Mouse (Mus musculus) embryonic facial prominence, embryonic 10.5 days (tissue): ENCODE measurements around the gene Gm17374. TPM values are rescaled to one million over a fixed set of nuclear protein-coding genes. Genes with fewer than 3 reads are reported as not detected.
"Not testable (repeated sequence)": the region's sequence is repeated elsewhere in the genome, so short reads cannot be mapped to it uniquely, and the experiment has no call there.

Source experiments
- DNase-seq: peaks from one replicate; pipeline ENCODE4 v3.0.0-alpha.2; 2017; ENCODE audit warnings: low spot score
- H3K27ac ChIP-seq: fragments of 300-500 bp; sonication (generic); replicated peaks from 2 replicates; pipeline ENCODE4 v1.5.1; 2016; ENCODE audit warnings: mild to moderate bottlenecking
- H3K27me3 ChIP-seq: fragments of 300-500 bp; sonication (generic); replicated peaks from 2 replicates; pipeline ENCODE4 v1.6.1; 2016; ENCODE audit warnings: low read depth, mild to moderate bottlenecking; ENCODE audit not compliant: poor library complexity, severe bottlenecking
- H3K36me3 ChIP-seq: fragments of 300-500 bp; sonication (generic); replicated peaks from 2 replicates; pipeline ENCODE4 v1.6.1; 2016; ENCODE audit warnings: mild to moderate bottlenecking, moderate library complexity
- H3K4me1 ChIP-seq: fragments of 300-500 bp; sonication (generic); 2 replicates; pipeline ENCODE4 v1.6.1; 2016
- H3K4me3 ChIP-seq: fragments of 300-500 bp; sonication (generic); 2 replicates; pipeline ENCODE4 v1.5.1; 2016; ENCODE audit warnings: mild to moderate bottlenecking, moderate library complexity
- H3K9me3 ChIP-seq: fragments of 300-500 bp; sonication (generic); 2 replicates; pipeline ENCODE4 v1.6.1; 2016; ENCODE audit warnings: mild to moderate bottlenecking
- WGBS: fragments of 180-500 bp; shearing (Covaris S2); methylation state at CpG from one replicate; pipeline ENCODE4 v1.1.7; 2016; 5-methylcytosine and 5-hydroxymethylcytosine counted together
- polyA plus RNA-seq: library from polyadenylated mRNA; unstranded; fragments of >200 nt; fragmentation: Nextera tagmentation; extraction: Ambion mirVana; gene quantifications from 2 replicates; pipeline ENCODE4 v1.2.1, GENCODE M21; 2016

Gene Gm17374
- not detected in 2 replicates for polyA plus RNA-seq

DNA sequence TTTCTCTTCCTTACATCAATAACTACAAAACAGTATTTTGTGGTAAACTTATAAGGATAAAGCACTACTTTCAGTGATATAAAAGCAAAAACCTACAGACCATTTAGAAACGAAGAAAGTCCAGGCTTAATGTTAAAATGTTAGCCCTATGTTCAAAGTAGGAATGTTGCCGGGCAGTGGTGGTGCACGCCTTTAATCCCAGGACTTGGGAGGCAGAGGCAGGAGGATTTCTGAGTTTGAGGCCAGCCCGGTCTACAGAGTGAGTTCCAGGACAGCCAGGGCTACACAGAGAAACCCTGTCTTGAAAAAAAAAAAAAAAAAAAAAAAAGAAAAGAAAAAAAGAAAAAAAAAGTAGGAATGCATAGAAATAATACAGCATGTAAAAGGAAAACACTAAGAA lies at the start of gene Gm17374:
Gm17374 (plus strand) TSS at position 301 of the 400 bp plus-strand sequence.
- DNase-seq, H3K9me3 ChIP-seq, H3K27ac ChIP-seq, H3K4me1 ChIP-seq, H3K4me3 ChIP-seq, H3K27me3 ChIP-seq: not testable (repeated sequence)
- 92% methylated on average over 4 of the region's 4 CpGs for WGBS
- H3K36me3 ChIP-seq: peaks cover 84% of the 10 kb centered on the region

DNA sequence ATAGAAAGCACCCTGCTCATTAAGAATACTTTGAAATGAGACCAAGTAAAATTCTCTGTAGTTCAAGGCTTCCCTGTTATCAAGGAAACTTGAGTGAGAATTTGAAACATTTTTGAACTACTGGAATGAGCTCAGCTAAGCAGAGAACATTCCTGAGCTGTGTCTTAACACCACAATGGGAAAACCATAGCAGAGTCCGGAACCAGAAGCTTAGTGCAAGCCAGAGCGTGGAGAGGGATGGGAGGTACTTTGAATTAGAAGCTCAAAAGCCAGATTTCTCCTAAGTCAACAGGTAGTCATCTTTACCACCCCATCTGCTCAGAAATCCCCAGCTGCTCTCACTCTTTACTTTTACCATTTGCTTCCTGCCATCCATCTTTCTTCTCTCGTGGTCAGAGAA lies 46.9 kb upstream of the Gm17374 start:
- Histone ChIP-seq H3K4me3 (no peak overlapping the region), H3K27ac (no peak overlapping the region), H3K9me3 (no peaks in the 10 kb centered on the region), H3K36me3 (no peaks in the 10 kb centered on the region), H3K27me3 (no peaks in the 10 kb centered on the region), H3K4me1 (no peaks in the 10 kb centered on the region)
- DNase-seq: no peak
- 72% methylated on average over 3 of the region's 3 CpGs for WGBS

DNA sequence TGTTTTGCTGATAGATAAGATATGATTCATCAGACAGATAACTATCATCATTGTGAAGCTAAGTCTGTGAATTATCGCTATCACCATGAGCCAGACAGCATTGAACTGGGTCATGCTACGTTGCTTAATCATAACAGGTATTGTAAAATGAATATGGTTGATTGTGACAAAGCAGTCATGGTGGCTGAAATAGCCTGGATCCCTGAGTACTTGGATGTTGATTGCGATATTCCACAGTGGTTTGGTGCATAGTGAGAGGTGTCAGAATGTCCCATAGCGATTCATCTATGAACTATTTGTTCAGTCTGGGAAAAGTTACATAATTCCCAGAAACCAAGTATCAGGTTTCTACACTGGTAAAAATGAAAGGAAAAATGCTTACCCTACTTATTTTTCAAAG lies 44.2 kb upstream of the Gm17374 start:
- no peaks in the 10 kb centered on the region for H3K36me3 ChIP-seq
- no peak for DNase-seq
- no peak overlapping the region for H3K27ac ChIP-seq
- WGBS: 92% methylated on average over 4 of the region's 4 CpGs
- H3K9me3 ChIP-seq: no peaks in the 10 kb centered on the region
- no peaks in the 10 kb centered on the region for H3K4me1 ChIP-seq
- no peak overlapping the region for H3K4me3 ChIP-seq
- no peaks in the 10 kb centered on the region for H3K27me3 ChIP-seq

GRCm38 (mm10) chr2:140108945-140109344 lies 42.9 kb upstream of the Gm17374 start:
- 32% methylated on average over 1 of the region's 1 CpGs for WGBS
- H3K4me3 ChIP-seq: no peak overlapping the region
- H3K27me3 ChIP-seq: no peaks in the 10 kb centered on the region
- H3K36me3 ChIP-seq: no peaks in the 10 kb centered on the region
- H3K27ac ChIP-seq: no peak overlapping the region
- DNase-seq: no peak
- H3K4me1 ChIP-seq: no peaks in the 10 kb centered on the region
- no peaks in the 10 kb centered on the region for H3K9me3 ChIP-seq

DNA sequence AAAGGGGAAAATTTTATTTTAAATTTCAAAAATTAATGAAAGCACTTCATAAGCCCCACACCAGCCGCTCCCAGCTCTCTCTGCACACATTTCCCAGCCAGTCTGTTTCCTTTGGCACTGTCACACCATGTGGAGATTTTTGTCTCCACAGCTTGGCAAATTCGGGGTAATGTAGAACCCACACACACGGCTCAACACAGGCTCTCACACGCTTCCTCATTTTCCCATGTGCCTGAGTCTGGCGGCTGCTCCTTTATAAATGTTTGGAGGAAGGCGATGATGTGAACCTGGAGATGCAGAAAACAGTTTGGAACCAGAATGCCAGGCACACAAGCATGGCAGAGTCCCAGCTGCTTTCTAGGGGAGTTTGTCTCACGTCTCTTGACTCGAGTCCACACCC lies 38.0 kb upstream of the Gm17374 start:
- H3K4me3 ChIP-seq: no peak overlapping the region
- no peaks in the 10 kb centered on the region for H3K4me1 ChIP-seq
- H3K9me3 ChIP-seq: no peaks in the 10 kb centered on the region
- H3K36me3 ChIP-seq: peaks cover 6% of the 10 kb centered on the region; the same call in 1 of the 2 replicates
- H3K27me3 ChIP-seq: no peaks in the 10 kb centered on the region
- no peak for DNase-seq
- H3K27ac ChIP-seq: no peak overlapping the region
- WGBS: 88% methylated on average over 8 of the region's 8 CpGs

DNA sequence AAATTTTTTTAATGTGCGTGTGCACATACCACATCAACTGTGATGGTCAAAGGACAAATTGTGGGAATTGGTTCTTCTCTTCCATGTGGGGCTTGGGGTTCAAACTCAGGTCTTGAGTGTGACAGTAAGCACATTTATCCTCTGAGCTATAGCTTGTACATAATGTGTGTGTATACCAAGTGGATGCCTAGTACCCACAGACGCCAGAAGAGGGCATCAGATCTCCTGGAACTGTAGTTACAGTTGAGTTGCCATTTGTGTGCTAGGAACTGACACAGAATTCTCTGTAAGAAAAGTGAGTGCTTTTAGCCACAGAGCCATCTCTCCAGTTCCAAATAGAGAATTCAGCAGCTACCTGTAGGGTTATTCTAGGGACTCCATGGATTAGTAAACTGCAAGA lies 26.3 kb upstream of the Gm17374 start:
- Histone ChIP-seq H3K27ac (no peak overlapping the region), H3K9me3 (no peaks in the 10 kb centered on the region), H3K27me3 (no peaks in the 10 kb centered on the region), H3K4me3 (no peak overlapping the region), H3K36me3 (peaks cover 93% of the 10 kb centered on the region), H3K4me1 (no peaks in the 10 kb centered on the region)
- DNase-seq: no peak
- WGBS: 89% methylated on average over 2 of the region's 2 CpGs

GRCm38 (mm10) chr2:140159186-140159730 lies 7.4 kb downstream of the Gm17374 start:
- Histone ChIP-seq H3K27me3 (no peaks in the 10 kb centered on the region), H3K4me1 (no peaks in the 10 kb centered on the region), H3K36me3 (peaks cover 82% of the 10 kb centered on the region), H3K27ac (no peak overlapping the region), H3K9me3 (no peaks in the 10 kb centered on the region), H3K4me3 (no peak overlapping the region)
- WGBS: 86% methylated on average over 3 of the region's 3 CpGs
- no peak for DNase-seq

GRCm38 (mm10) chr2:140163351-140163854 lies 11.6 kb downstream of the Gm17374 start:
- Histone ChIP-seq H3K27ac (no peak overlapping the region), H3K36me3 (peaks cover 75% of the 10 kb centered on the region), H3K9me3 (no peaks in the 10 kb centered on the region), H3K27me3 (no peaks in the 10 kb centered on the region), H3K4me1 (no peaks in the 10 kb centered on the region), H3K4me3 (no peak overlapping the region)
- DNase-seq: no peak
- WGBS: 94% methylated on average over 5 of the region's 5 CpGs

- Histone ChIP-seq H3K4me1 (peaks cover 17% of the 10 kb centered on the region), H3K36me3 (peaks cover 44% of the 10 kb centered on the region), H3K27ac (no peak overlapping the region), H3K9me3 (no peaks in the 10 kb centered on the region), H3K27me3 (no peaks in the 10 kb centered on the region), H3K4me3 (peak overlapping the region; percentile 90)
- WGBS: 81% methylated on average over 1 of the region's 1 CpGs
- no peak for DNase-seq
These were observed 17.2 kb downstream of the Gm17374 start for GRCm38 (mm10) chr2:140169057-140169456.

GRCm38 (mm10) chr2:140170127-140170802 lies 18.4 kb downstream of the Gm17374 start, which contains the start of the genes Esf1 and Ndufaf5:
Esf1 (minus strand) TSS chr2:140170564.
Ndufaf5 (plus strand) TSS chr2:140170649.
- Histone ChIP-seq H3K4me1 (peaks cover 17% of the 10 kb centered on the region), H3K4me3 (peak within 1 kb of the TSS; percentile 90), H3K9me3 (no peaks in the 10 kb centered on the region), H3K27me3 (no peaks in the 10 kb centered on the region), H3K27ac (peak within 1 kb of the TSS; percentile 91), H3K36me3 (peaks cover 39% of the 10 kb centered on the region)
- WGBS: under 1% methylated on average over 43 of the region's 43 CpGs
- peak; percentile 94 for DNase-seq

DNA sequence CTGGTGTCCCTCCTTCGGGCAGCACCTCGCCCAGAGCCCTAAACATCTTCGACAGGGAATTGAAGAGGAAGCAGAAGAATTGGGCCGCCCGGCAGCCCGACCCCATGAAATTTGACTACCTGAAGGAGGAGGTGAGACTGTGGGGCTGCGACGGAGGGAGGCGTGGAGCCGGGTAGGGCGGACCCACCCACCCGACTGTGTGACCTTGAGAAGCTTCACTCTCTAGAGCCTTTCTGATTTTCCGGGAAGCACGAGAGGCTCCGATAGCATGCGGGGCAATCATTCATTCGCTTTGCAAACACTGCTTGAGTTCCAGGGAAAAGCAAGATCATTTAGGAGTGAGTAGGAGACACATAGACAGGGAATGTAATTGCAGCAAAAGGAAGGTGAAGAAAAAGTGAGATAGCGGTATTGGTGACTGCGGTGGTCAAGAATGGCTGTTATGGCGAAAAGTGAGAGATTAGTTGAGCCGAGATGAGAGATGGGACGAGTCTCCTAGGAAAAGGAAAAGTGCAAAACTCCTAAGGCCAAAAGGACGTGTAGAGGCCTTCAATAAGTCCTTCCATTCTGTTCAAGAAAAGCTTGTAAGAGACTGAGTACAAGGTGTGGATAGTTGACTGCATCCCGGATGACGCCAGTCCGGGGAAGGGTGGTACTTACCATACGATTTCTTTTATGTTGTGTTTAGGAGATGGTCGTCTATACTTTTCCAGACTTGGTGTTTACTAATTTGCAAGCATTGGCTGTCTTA lies 19.1 kb downstream of the Gm17374 start:
- Histone ChIP-seq H3K4me3 (peak overlapping the region; percentile 90), H3K9me3 (no peaks in the 10 kb centered on the region), H3K36me3 (peaks cover 31% of the 10 kb centered on the region), H3K27me3 (no peaks in the 10 kb centered on the region), H3K27ac (peak overlapping the region; percentile 91), H3K4me1 (peaks cover 17% of the 10 kb centered on the region)
- no peak for DNase-seq
- 10% methylated on average over 28 of the region's 28 CpGs for WGBS

DNA sequence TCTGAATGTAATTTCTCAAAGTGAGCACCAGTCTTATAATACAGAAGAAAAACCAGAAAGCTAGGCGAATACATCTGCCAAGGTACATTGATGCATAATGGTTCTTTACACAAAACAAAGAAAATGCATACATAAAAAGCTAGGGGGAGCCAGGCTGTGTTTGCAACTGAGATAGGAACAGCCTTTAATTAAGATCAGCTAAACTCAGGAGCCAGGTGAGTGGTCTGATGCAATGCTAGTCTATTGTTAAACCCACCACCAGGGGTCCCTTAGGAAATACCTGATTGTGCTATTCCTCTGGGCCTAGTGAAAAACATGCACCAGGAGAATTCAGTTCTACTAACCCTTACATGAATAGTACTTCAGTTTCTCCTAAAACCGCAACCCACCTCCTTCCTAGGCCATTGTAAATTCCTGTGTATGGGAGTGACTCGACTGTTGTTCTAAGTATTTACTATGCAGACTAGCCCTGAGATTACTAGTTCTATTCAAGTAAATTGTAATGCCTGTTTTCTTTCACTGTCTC lies 33.9 kb downstream of the Gm17374 start:
- WGBS: 91% methylated on average over 3 of the region's 3 CpGs

More for the DNA sequence above, 33.9 kb downstream of the Gm17374 start:
- DNase-seq, H3K9me3 ChIP-seq, H3K27me3 ChIP-seq, H3K4me3 ChIP-seq, H3K27ac ChIP-seq, H3K4me1 ChIP-seq: not testable (repeated sequence)
- peaks cover 59% of the 10 kb centered on the region for H3K36me3 ChIP-seq
